Mouse (Mus musculus) thymus, adult 2 months (tissue): Measurements from ENCODE around the gene Kiss1r.

Source experiments
- CTCF ChIP-seq: fragments of 200-500 bp; IDR thresholded peaks from 2 replicates; pipeline ENCODE4 v1.5.1; 2012; ENCODE audit warnings: mild to moderate bottlenecking, control low read depth, low read length, moderate library complexity, borderline replicate concordance; ENCODE audit not compliant: control insufficient read depth, poor library complexity, insufficient read depth; ENCODE audit errors: extremely low read depth
- POLR2A ChIP-seq: fragments of 200-500 bp; IDR thresholded peaks from 2 replicates; pipeline ENCODE4 v1.6.1; 2012; ENCODE audit warnings: mild to moderate bottlenecking, low read length, control low read depth, moderate library complexity; ENCODE audit not compliant: control insufficient read depth, poor library complexity, insufficient read depth; ENCODE audit errors: extremely low read depth

DNA sequence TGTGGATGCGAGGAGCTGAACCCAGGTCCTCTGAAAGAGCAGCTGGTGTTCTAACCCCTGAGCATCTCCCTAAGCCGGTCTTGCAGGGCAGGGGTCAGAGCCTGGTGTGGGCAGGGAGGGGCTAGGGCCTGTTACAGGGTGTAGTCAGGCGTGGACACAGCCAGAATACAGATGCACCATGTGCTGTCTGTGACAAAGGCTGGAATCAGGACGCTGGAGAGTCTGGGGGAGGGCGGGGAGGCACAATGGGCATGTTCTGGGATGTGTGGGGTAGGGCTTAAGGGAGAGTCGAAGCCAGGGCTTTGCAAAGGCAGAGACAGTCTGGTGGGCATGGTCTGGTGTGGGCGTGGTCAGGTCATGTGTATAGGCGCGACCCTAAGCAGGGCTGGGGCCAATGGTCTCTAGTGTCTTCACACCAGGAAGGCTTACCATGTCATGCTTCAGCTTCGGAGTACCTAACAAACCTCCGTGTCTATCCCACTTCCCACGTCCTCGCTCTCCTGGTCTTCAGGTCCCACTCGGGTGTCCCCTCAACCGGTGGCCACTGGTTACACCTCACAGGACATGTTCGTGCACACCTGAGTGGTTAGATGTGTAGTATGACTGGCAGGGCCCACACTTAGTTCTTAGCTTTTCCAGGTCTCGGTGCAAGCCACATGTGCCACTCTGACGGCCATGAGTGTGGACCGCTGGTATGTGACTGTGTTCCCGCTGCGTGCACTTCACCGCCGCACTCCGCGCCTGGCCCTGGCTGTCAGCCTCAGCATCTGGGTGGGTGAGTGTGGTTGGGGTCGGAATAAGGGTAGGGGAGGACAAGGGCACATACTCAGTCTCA, 3.5 kb downstream of the Kiss1r start:
- TF ChIP-seq CTCF (no peak), POLR2A (no peak)
